Mouse (Mus musculus) small intestine, adult 2 months (tissue): Measurements from ENCODE around the gene Nog.

ENCODE experiments used
- CTCF ChIP-seq: fragments of 200-500 bp; IDR thresholded peaks from 2 replicates; pipeline ENCODE4 v1.5.1; 2012; ENCODE audit warnings: low read depth, mild to moderate bottlenecking, control low read depth, inconsistent platforms, low read length, moderate library complexity, mixed read lengths; ENCODE audit not compliant: insufficient replicate concordance, insufficient read length; ENCODE audit errors: extremely low read depth
- POLR2A ChIP-seq: fragments of 200-500 bp; IDR thresholded peaks from 2 replicates; pipeline ENCODE4 v1.6.1; 2012; ENCODE audit warnings: low read depth, mild to moderate bottlenecking, control low read depth, inconsistent platforms, low read length, moderate library complexity

DNA sequence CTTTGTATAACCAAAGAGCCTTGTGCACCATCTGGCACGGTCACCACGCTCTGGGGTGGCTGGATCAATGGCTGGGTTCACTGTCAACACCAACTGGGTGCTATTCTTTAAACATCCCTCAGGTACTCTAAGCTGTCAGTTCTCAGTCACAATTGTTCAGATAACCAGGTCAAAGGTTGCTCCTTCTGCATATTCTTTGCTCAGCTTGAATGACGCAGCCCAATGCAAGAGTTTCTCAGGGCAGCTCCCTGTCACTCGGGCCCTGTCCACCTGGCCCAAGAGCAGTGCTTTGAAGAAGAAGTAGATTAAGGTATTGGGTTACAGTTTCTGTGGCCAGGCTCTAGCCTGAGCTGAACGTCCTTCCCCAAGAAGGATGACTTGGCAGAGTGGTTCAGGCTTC lies 12.2 kb upstream of the Nog start:
- TF ChIP-seq CTCF (no peak), POLR2A (no peak)
